Mouse (Mus musculus) telencephalon, adult 2 months (tissue): ENCODE data around the gene Vmn1r80.
"Not testable (repeated sequence)": the region's sequence is repeated elsewhere in the genome, so short reads cannot be mapped to it uniquely, and the experiment has no call there.

Source experiments
- DNase-seq: peaks from one replicate; pipeline ENCODE4 v3.0.0-alpha.2; 2011; ENCODE audit warnings: low read depth, low spot score

The Vmn1r80 gene

DNA sequence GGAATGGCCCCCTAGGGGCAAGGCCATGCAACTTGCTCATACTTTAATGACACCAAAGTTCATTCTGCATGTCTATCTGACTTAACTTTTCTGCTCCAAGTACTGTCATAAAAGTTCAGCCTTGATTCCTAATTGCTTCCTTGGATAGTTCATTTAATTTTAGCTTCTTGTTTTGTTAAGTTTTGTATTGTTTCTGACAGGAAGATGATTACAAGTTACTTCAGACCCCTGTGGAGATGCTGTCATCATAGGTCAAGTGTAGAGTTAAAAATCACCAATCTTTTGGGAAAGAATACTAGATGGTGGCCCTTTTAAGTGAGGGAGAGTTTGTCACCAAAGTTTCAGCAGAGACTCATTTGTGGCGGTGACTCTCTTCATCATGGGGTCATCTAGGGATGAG lies at the start of gene Vmn1r80:
TSS of gene Vmn1r80 (plus strand) at position 301 of the 400 bp plus-strand sequence.
- DNase-seq, result no peak

- DNase-seq, result no peak
Measured at GRCm38 (mm10) chr7:12149957-12150356, 39.1 kb upstream of the Vmn1r80 start, which contains the start of gene Vmn1r78. Gene Vmn1r78 (plus strand): TSS chr7:12150257.

GRCm38 (mm10) chr7:12156463-12156862 lies 32.6 kb upstream of the Vmn1r80 start:
- DNase-seq, result not testable (repeated sequence)

GRCm38 (mm10) chr7:12170979-12171378 lies 18.1 kb upstream of the Vmn1r80 start, which contains the start of gene Vmn1r79:
Gene Vmn1r79 (plus strand): TSS chr7:12171279.
- not testable (repeated sequence) for DNase-seq

DNA sequence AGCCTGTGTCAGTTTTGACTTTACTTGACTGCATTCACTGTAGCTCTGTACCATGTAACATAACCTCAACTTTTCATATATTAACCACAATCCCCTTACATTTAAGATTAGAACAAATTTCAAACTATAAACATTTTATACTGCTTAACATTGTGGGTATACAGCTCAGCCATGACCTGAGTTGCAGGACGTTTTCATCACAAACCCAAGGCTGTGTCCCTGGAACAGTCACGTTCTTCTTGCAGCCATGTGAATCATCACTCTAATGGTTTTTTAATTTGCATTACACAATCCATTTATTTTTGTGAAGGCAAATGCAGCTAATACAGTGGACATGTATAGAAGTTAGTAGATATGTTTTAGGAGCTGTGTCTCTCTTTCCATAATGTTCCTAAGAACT lies 16.2 kb upstream of the Vmn1r80 start:
- not testable (repeated sequence) for DNase-seq

DNA sequence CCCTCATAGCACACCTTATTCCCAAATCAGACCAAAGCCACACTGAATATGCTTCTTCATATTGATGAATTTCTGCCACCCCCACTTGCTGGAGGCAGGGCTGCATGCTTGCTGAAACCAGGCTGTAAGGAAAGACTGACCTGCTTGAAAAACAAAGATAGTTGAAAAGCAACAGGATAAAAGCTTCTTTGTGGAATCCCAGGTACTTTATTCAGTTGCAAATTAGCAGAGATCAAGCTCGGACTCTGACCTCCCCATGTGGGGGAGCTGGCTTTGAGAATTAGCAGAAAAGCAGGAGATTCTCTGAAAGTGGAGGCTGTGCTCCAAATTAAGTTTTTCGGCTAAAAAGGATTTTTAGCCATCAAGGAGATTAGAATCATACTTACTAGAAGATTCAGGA lies 15.1 kb downstream of the Vmn1r80 start:
- DNase-seq, result no peak
